Comparison of ENCODE assay signal across 9 mouse cellular contexts in genomic region chr15:59777307-59777871, GRCm38 (mm10).
DNase-seq lines count a peak whose midpoint lies in the region; ATAC-seq lines count a peak whose summit lies in the region.
"Had no signal": no experiment of that assay in that cellular context is flagged by ENCODE, and none has a peak within 500 bp of the region (broad histone marks: within the 10 kb centered on the region; RNA-seq: fewer than 3 reads in every experiment).

No protein-coding gene starts in this region.

- 58% methylated on average over 13 of the region's 13 CpGs for WGBS in heart, embryonic 16.5 days

- H3K4me3 ChIP-seq in heart, embryonic 16.5 days (ENCODE audit: low read length) = no peak overlapping the region
- H3K4me3 ChIP-seq: neural tube, embryonic 13.5 days had no signal

- H3K36me3 ChIP-seq in heart, embryonic 16.5 days (ENCODE audit: control insufficient read depth, insufficient read depth) = no peaks in the 10 kb centered on the region
- H3K36me3 ChIP-seq: neural tube, embryonic 13.5 days had no signal

- H3K27ac ChIP-seq in heart, embryonic 16.5 days (ENCODE audit: low read length) = peak overlapping the region; percentile 46; the same call in 1 of the 2 replicates
- H3K27ac ChIP-seq: neural tube, embryonic 13.5 days had no signal

- no peak overlapping the region for H3K4me2 ChIP-seq in heart, embryonic 16.5 days (ENCODE audit: low read depth, low read length)
- H3K4me2 ChIP-seq: neural tube, embryonic 13.5 days had no signal

- ATAC-seq in heart, embryonic 16.5 days (replicated peaks; ENCODE audit: extremely low read depth, insufficient read depth, low FRiP score) = peak; percentile 85

- peaks cover 12% of the 10 kb centered on the region for H3K4me1 ChIP-seq in heart, embryonic 16.5 days (ENCODE audit: control insufficient read depth, insufficient read depth, low read length)
- H3K4me1 ChIP-seq: neural tube, embryonic 13.5 days had no signal

- H3K9ac ChIP-seq in heart, embryonic 16.5 days (ENCODE audit: low read length) = no peak overlapping the region
- H3K9ac ChIP-seq: neural tube, embryonic 13.5 days had no signal

- H3K9me3 ChIP-seq in heart, embryonic 16.5 days (replicated peaks; ENCODE audit: control insufficient read depth, low read length) = no peaks in the 10 kb centered on the region
- H3K9me3 ChIP-seq: neural tube, embryonic 13.5 days had no signal

- no peaks in the 10 kb centered on the region for H3K27me3 ChIP-seq in heart, embryonic 16.5 days (ENCODE audit: control insufficient read depth, insufficient read depth, low read length)
- H3K27me3 ChIP-seq: neural tube, embryonic 13.5 days had no signal

- DNase-seq in layer of hippocampus, adult 11-12 months (ENCODE audit: low spot score) = peak; percentile 48
- DNase-seq in layer of hippocampus, adult 9-10 months (ENCODE audit: low spot score) = no peak
- peak; percentile 83 to 86 for DNase-seq in adrenal gland, postnatal 36 days
- DNase-seq in left cerebral cortex, adult 11 months (ENCODE audit: low spot score) = peak; percentile 11
- DNase-seq in right cerebral cortex, postnatal 10 days (ENCODE audit: low spot score in 2 of 2) = peak; percentile 64 to 71
- DNase-seq in retina, embryonic 14.5 days (ENCODE audit: low spot score) = no peak
- DNase-seq in thymus, postnatal 10 days (ENCODE audit: low spot score in 2 of 2) = no peak

Comparison
In these comparisons a context has a peak if more than half of its experiments do, and no peak if none do; other contexts are left out.
1. DNase-seq: peak in layer of hippocampus, adult 11-12 months (single experiment), adrenal gland, postnatal 36 days (2 of 2), left cerebral cortex, adult 11 months (single experiment) and right cerebral cortex, postnatal 10 days (2 of 2); none in layer of hippocampus, adult 9-10 months (single experiment), retina, embryonic 14.5 days (single experiment) and thymus, postnatal 10 days (0 of 2).